Mouse (Mus musculus) colon, adult 2 months (tissue): ENCODE data around the gene Dab1. TPM values are rescaled to one million over a fixed set of nuclear protein-coding genes. Genes with fewer than 3 reads are reported as not detected.

Experiments used
- polyA plus RNA-seq: library from polyadenylated mRNA; depleted of rRNA; stranded (reverse); fragments of >200 nt; gene quantifications from 2 replicates; pipeline ENCODE4 v1.2.3, GENCODE M21; 2012; rRNA removed

Gene Dab1
- 0.94 and 1.2 TPM in 2 replicates for polyA plus RNA-seq

GRCm38 (mm10) chr4:103619321-103619945 is at the start of gene Dab1:
Gene Dab1, plus strand, starts transcription at chr4:103619359.

GRCm38 (mm10) chr4:104766065-104766464 is 1146.9 kb downstream of the Dab1 start, which contains the start of gene C8b:
Gene C8b, plus strand, starts transcription at chr4:104766317.

